In the genomic region with DNA sequence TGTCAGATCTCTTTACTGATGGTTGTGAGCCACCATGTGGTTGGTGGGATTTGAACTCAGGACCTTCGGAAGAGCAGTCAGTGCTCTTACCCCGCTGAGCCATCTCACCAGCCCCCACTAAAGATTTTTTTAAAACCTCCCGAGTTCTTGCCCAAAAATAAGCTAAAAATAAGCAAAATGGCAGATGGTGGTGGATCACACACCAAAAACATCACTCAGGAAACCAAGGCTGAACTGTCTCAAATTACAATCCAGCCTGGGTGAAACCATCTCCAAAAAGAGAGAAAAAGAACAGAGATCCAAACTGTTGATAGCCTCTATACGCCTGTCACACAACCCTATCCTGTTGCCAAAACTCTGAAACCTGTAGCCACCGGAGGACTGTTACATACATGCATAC, we compare ENCODE assay signal across 28 mouse cellular contexts. TPM values are rescaled to one million over a fixed set of nuclear protein-coding genes. Genes with fewer than 3 reads are reported as not detected.
DNase-seq lines count a peak whose midpoint lies in the region; ATAC-seq and TF ChIP-seq lines count a peak whose summit lies in the region.
"Had no signal": no experiment of that assay in that cellular context is flagged by ENCODE, and none has a peak within 500 bp of the region (broad histone marks: within the 10 kb centered on the region; RNA-seq: fewer than 3 reads in every experiment).

No protein-coding gene starts in this region.

- H3K36me3 ChIP-seq in limb, embryonic 15.5 days = no peaks in the 10 kb centered on the region; the same call in 1 of the 2 replicates
- peaks cover 48% of the 10 kb centered on the region for H3K36me3 ChIP-seq in limb, embryonic 10.5 days
- H3K36me3 ChIP-seq: hindbrain, embryonic 13.5 days had no signal

- no peak overlapping the region for H3K9ac ChIP-seq in limb, embryonic 15.5 days
- H3K9ac ChIP-seq: heart, embryonic 12.5 days; hindbrain, embryonic 13.5 days; limb, embryonic 12.5 days; neural tube, embryonic 13.5 days had no signal

- no peak for DNase-seq in gastrocnemius, adult 2 months
- DNase-seq in gastrocnemius, postnatal 14 days = no peak
- no peak for DNase-seq in limb, embryonic 10.5 days (ENCODE audit: low spot score)
- peak; percentile 2 to 13 for DNase-seq in right cerebral cortex, adult 2 months (ENCODE audit: low spot score in 2 of 2)
- no peak for DNase-seq in right cerebral cortex, adult 18-20 months
- DNase-seq in ovary, postnatal 10 days (ENCODE audit: low spot score) = no peak
- DNase-seq in adrenal gland, postnatal 36 days = no peak
- DNase-seq: adrenal gland, adult 2 months; cerebellum, adult 8-10 months; cerebellum, postnatal 36 days; gastrocnemius, postnatal 25 days; heart, adult 18-20 months; heart, postnatal 4 days; kidney, postnatal 25 days; lung, postnatal 10 days; right cerebral cortex, postnatal 25 days; thymus, adult 18-20 months; thymus, postnatal 25 days had no signal

- intact Hi-C loops in gastrocnemius, adult 2 months (cut with DNase I) = no loop called here
- intact Hi-C loops in gastrocnemius, postnatal 14 days (cut with DNase I; ENCODE audit: low total_unique reads) = no loop called here

- no peaks in the 10 kb centered on the region for H3K27me3 ChIP-seq in limb, embryonic 15.5 days
- H3K27me3 ChIP-seq in limb, embryonic 10.5 days (ENCODE audit: low read depth, poor library complexity, severe bottlenecking) = no peaks in the 10 kb centered on the region
- H3K27me3 ChIP-seq: CH12.LX; heart, embryonic 12.5 days; hindbrain, embryonic 13.5 days; limb, embryonic 12.5 days; neural tube, embryonic 13.5 days had no signal

- peak overlapping the region; percentile 99 for H3K27ac ChIP-seq in gastrocnemius, adult 2 months
- peak overlapping the region; percentile 44; the same call in 1 of the 2 replicates for H3K27ac ChIP-seq in limb, embryonic 15.5 days
- H3K27ac ChIP-seq in limb, embryonic 10.5 days = no peak overlapping the region
- H3K27ac ChIP-seq: hindbrain, embryonic 13.5 days had no signal

- 84% methylated on average over 5 of the region's 5 CpGs for WGBS in limb, embryonic 15.5 days
- 94% methylated on average over 5 of the region's 5 CpGs for WGBS in limb, embryonic 10.5 days

- H3K9me3 ChIP-seq in limb, embryonic 15.5 days = no peaks in the 10 kb centered on the region
- H3K9me3 ChIP-seq in limb, embryonic 10.5 days (replicated peaks) = no peaks in the 10 kb centered on the region
- H3K9me3 ChIP-seq: heart, embryonic 12.5 days; hindbrain, embryonic 13.5 days; limb, embryonic 12.5 days; neural tube, embryonic 13.5 days had no signal

- H3K4me2 ChIP-seq in limb, embryonic 15.5 days = no peak overlapping the region
- H3K4me2 ChIP-seq: heart, embryonic 12.5 days; hindbrain, embryonic 13.5 days; limb, embryonic 12.5 days; liver, embryonic 11.5 days; midbrain, embryonic 11.5 days; neural tube, embryonic 13.5 days had no signal

- H3K4me3 ChIP-seq in gastrocnemius, adult 2 months = no peak overlapping the region
- no peak overlapping the region for H3K4me3 ChIP-seq in limb, embryonic 15.5 days
- H3K4me3 ChIP-seq in limb, embryonic 10.5 days = no peak overlapping the region
- H3K4me3 ChIP-seq: heart, embryonic 12.5 days; hindbrain, embryonic 13.5 days; limb, embryonic 12.5 days; neural tube, embryonic 13.5 days had no signal

- no peak for TF ChIP-seq CTCF in gastrocnemius, adult 2 months (IDR thresholded peaks at IDR 0.05)

- H3K4me1 ChIP-seq in limb, embryonic 15.5 days = peaks cover 37% of the 10 kb centered on the region
- peaks cover 30% of the 10 kb centered on the region for H3K4me1 ChIP-seq in limb, embryonic 10.5 days

- ATAC-seq in limb, embryonic 15.5 days (ENCODE audit: insufficient number of reproducible peaks, low FRiP score, low TSS enrichment, low read depth) = no peak
- ATAC-seq: forebrain, embryonic 14.5 days; intestine, postnatal 0 days had no signal

RNA-seq across cellular contexts. Expression of a gene that starts 11.5 kb away (rescaled TPM):
- total RNA-seq in gastrocnemius, adult 2 months (2021) = 10 to 100 TPM; 40.7 to 48.4 TPM
- total RNA-seq in gastrocnemius, postnatal 14 days (2021) = 10 to 100 TPM; 36.7 to 38.2 TPM
- 48.6 and 51.7 TPM in 2 replicates for polyA plus RNA-seq in limb, embryonic 15.5 days (2015; fragmentation: Nextera tagmentation; extraction: Ambion mirVana)
- polyA plus RNA-seq in limb, embryonic 10.5 days (2016; fragmentation: Nextera tagmentation; extraction: Ambion mirVana) = 33.7 and 53.2 TPM in 2 replicates
- total RNA-seq in adrenal gland, postnatal 36 days (2021) = 10 to 100 TPM; 40.9 to 41.6 TPM

Comparison
In these comparisons a context has a peak if more than half of its experiments do, and no peak if none do; other contexts are left out.
1. DNase-seq: peak in right cerebral cortex, adult 2 months (2 of 2); none in gastrocnemius, adult 2 months (single experiment), gastrocnemius, postnatal 14 days (single experiment), limb, embryonic 10.5 days (single experiment), right cerebral cortex, adult 18-20 months (single experiment), ovary, postnatal 10 days (single experiment) and adrenal gland, postnatal 36 days (0 of 2).